Mouse (Mus musculus) frontal cortex, postnatal 14 days (tissue): ENCODE data around the gene Slco6d1.
"Not testable (repeated sequence)": the region's sequence is repeated elsewhere in the genome, so short reads cannot be mapped to it uniquely, and the experiment has no call there.

Experiments
- DNase-seq, 2 experiments: peaks; one replicate each; pipeline ENCODE4 v3.0.0; 2022; ENCODE audit warnings: low spot score in 2 of 2

Slco6d1 gene

DNA sequence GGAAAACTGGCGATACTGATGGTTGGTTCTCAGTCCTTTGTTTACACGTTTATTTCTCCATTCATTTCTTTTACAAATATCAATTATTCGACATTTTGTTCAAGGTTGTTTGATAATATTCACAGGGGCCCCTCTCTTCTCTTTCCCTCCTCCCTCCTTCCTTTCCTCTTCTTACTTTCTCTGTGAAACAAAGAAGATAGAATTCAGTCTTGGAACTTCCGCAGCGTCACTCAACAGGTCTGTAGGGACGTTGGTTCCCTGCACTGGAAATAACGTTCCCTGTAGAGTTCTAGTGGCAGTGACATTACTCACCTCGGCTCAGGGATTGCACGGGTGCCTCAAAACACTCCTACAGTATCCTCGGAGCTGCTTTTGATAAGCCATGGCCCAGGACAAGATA, at the start of gene Slco6d1:
Gene Slco6d1 (plus strand): TSS at position 301 of the 400 bp plus-strand sequence.
- DNase-seq = no peak

DNA sequence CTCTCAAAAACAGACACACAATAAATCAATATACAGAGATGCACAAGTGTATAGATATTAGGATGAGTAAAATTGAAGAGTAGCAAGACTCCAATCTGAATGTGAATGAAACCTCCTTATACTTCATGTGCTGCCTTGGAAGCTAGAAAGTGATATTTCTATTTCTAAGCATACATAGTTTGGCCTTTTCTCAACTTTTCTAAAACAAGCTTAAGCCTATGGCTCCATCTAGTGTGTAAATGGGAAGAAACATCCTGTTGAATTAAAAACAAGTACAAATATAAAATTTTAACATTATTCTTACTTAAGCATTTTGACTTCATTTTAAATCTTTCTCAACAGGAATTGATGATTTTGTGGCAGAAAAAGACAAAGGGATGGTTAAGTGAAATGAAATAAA, 28.9 kb upstream of the Slco6d1 start:
- no peak for DNase-seq

DNA sequence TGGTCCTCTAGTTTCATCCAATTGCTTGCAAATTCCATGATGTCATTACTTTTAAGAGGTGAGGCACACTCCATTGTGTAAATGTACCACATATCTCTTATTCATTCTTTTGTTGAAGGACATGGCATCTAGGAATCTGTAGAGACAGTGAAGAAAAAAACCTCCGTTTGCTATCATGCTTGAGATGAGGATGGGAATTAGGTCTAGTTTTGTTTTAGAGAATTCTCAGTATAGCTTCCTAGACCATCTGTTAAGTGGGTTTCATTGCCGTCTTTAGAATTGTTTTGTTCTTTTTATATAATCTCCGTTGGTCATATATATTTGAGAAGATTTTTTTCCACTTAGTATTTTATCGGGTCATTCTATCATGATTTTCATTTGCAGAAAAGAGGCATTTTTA, 27.0 kb downstream of the Slco6d1 start:
- DNase-seq = no peak

DNA sequence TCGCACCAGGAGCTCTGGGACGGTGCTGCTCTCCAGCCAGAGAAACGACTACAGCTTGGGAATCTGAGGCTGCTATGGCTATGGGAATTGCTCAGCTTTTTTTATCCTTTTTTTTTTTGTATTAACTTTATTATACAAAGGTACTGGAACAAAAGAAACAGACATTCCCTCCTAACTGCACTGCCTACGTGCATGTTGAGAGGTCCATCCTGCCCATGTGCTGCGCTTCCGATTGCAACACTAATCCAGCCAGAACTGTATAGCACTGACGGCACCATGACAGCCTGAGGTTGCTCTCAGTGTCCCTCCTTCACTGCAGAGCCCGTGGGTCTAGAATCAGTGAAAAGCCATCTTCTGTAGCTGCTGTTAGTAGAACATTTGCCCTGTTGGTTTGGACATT, 38.3 kb downstream of the Slco6d1 start:
- DNase-seq = not testable (repeated sequence)

DNA sequence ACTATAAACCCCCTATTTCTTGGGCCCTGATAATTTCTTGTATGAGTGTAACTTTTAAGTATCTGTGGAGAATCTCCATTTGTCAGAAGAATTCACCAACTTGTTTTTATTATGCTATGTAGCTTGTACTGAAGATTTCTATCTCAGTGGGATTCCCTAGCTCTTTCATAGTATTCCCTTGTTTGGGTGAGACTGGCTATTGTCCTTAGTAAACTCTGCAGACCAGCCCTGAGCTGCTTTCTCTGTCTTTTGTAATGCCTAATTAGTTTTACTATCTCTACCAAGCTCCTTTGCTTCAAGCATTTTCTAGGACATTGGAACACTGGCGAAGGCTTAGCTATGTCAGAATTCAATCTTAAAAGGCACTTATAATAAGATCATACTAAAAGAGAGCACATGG, 55.5 kb downstream of the Slco6d1 start:
- not testable (repeated sequence) for DNase-seq

DNA sequence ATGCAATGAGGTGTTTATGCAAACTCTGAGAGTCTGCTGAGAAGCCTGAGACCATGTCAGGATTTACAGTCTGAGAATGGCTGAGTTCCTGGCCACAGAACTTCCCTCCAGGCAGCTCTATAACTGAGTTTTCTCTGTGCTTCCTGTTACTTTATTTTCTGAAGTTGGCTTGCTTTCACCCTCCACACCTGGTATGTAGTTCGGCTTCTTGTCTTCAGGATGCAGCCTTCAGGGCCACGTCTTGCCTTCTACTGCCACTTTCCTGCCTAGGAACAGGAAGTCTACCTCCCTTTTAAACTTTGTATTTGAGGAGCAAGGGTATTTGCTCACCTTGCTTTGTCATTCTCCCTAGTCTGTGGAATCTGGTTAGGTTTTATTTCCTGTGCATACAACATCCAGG, 58.3 kb downstream of the Slco6d1 start:
- no peak for DNase-seq

DNA sequence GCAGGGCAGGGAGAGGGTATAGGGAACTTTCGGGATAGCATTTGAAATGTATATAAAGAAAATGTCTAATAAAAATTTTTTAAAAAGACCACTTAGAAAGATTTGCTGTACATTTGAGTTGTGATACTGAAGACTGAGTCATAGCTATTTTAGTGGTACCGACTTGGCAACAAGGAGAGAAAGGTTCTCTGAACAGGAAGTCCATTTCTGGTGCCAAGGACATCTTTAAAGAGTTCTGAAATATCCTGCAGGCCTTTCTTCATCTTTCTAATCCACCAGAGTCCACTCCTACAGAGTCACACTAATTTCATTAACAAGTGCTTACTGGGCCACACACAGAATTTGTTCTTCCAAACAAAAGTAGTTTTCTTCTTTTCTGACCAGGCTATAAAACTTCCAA, 85.1 kb downstream of the Slco6d1 start:
- DNase-seq = no peak

DNA sequence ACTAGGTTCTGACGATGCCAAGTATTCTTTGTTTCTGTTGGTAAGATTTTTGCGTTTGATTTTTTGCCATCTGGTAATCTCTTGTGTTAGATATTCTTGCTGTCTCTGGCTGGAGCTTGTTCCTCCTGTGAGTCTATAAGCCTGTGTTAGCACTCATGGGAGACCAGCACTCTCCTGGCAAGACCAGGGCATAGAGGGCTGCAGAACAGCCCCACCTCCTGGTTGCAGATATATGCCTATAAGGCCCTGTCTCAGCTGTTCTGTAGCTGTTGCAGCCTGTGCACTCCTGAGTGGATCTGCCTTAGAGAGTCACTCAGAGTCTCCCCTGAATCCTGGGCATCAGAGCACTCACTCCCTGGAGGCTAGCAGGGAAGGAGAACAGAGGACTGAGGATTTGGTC, 102.1 kb downstream of the Slco6d1 start:
- DNase-seq = no peak

DNA sequence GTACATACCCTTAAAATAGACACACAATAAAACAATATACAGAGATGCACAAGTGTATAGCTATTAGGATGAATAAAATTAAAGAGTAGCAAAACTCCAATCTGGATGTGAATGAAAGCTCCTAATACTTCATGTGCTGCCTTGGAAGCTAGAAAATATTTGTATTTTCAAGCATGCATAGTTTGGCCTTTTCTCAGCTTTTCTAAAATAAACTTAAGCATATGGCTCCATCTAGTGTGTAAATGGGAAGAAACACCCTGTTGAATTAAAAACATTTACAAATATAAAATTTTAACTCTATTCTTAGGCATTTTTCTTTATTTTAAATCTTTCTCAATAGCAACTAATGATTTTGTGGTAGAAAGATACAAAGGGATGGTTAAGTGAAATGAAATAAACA, 102.6 kb downstream of the Slco6d1 start:
- no peak for DNase-seq

DNA sequence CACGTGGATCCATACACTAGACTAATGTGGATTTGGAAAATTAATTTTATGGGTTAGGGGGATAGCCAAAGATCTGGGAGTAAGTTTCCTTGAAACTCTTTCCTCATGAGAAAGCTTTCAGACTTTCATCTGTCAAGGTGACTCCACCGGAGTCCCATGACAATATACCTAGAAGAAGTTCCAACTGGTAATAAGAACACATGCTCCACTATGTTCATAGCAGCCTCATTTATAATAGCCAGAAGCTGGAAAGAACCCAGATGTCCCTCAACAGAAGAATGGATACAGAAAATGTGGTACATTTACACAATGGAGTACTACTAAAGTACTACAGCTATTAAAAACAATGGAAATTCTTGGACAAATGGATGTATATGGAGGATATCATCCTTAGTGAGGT, 107.4 kb downstream of the Slco6d1 start:
- not testable (repeated sequence) for DNase-seq

DNA sequence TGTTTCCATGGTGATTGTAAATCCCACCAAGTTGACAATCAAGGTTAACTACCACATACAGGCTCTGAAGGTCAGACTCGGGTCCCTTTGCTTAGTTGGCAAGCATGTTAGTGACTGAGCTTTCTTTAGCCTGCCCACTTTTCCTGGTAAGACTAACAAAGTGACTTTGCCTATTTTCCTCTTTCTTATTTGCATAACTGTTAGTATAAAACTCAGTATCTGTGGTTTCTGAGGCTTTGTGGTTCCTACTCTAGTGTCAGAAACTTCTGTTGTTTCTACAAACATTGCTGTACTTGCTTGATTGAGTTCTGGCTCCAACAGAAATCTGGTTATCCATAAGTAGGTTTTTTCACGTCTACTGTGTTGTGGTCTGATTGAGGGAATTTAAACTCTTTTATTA, 124.4 kb downstream of the Slco6d1 start:
- DNase-seq = no peak

DNA sequence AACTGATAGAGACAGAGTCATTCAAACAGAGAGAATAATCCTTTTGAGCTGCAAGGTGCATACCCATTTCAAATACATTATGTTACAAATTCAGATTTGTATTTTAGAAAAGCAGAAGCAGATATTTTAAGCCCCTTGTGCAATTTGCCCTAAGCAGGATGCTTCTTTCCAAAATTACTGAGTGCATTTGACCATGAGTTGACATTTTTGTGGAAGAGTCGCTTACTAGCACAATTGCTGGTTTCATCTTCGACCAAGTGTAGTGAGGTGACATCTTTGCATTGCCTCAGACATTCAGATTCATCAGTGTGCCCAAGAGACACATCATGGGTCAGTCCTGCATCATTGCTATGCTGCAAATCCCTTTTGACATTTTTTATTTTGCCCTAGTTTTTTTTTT, 133.5 kb downstream of the Slco6d1 start:
- DNase-seq = no peak

DNA sequence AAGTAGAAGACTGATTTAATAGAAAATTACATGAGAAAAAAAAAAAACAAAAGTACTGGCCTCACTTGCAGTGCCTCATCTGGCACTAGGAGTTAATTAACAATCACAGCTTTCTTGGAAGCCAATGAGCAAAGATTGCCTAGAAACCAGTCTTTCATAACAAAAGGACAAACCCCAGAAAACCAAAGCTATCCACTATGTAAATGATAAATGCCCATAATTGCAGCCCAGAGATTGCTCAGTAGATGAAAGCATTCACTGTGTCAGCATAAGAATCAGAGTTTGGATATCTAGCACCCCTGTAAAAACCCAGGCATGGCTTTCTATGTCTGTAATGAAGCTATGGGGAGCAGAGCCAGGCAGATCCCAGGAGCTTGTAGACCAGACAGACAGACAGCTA, 144.8 kb downstream of the Slco6d1 start:
- no peak for DNase-seq
